In the genomic region with DNA sequence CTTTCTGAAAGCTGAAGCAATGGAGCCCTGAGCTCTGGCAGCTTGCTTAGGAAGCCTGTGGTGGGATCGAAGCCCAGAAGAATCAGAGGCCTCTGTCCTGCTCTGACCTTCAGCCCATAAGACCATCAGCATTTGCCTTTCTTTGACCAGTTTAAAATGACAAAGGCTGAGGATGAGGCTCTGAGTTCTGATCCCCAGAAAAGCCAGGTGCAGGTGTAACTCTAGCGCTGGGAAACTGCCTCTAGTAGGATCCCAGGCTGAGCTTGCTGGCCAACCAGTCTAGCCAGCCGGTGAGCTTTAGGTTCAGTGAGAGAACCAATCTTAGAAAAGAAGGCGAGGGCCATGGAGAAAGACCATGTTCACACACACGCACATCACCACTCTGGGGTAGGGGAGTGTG, we compare ENCODE assay signal across 20 mouse cellular contexts.
"Had no signal": no experiment of that assay in that cellular context is flagged by ENCODE, and none has a peak within 500 bp of the region (broad histone marks: within the 10 kb centered on the region; RNA-seq: fewer than 3 reads in every experiment).

No protein-coding gene starts in this region.

- H3K9me3 ChIP-seq: limb, embryonic 12.5 days; limb, embryonic 15.5 days; midbrain, embryonic 12.5 days had no signal

- H3K9ac ChIP-seq: limb, embryonic 12.5 days; limb, embryonic 15.5 days; liver, embryonic 14.5 days; liver, postnatal 0 days; lung, embryonic 14.5 days; midbrain, embryonic 12.5 days had no signal

- H3K4me1 ChIP-seq: limb, embryonic 12.5 days; limb, embryonic 15.5 days had no signal

- H3K27me3 ChIP-seq: limb, embryonic 12.5 days; limb, embryonic 15.5 days; midbrain, embryonic 12.5 days had no signal

- H3K27ac ChIP-seq: kidney, postnatal 0 days; limb, embryonic 12.5 days; limb, embryonic 15.5 days; liver, embryonic 14.5 days; macrophage; midbrain, embryonic 12.5 days; stomach, postnatal 0 days had no signal

- H3K4me3 ChIP-seq: layer of hippocampus, adult 2 months; limb, embryonic 12.5 days; limb, embryonic 15.5 days; midbrain, embryonic 12.5 days; myocyte had no signal

- DNase-seq: kidney, postnatal 25 days; layer of hippocampus, adult 9-11 months; left cerebral cortex, postnatal 4 days; liver, postnatal 0 days; lung, embryonic 14.5 days; right cerebral cortex, adult 18-20 months; right cerebral cortex, postnatal 14 days; right cerebral cortex, postnatal 4 days; thymus, adult 2 months; thymus, postnatal 14 days; thymus, postnatal 4 days had no signal
